ENCODE assay signal across 17 mouse cellular contexts in genomic region chr8:18412470-18412869, GRCm38 (mm10).
"Had no signal": no experiment of that assay in that cellular context is flagged by ENCODE, and none has a peak within 500 bp of the region (broad histone marks: within the 10 kb centered on the region; RNA-seq: fewer than 3 reads in every experiment).

No protein-coding gene starts in this region.

- H3K9ac ChIP-seq: limb, embryonic 12.5 days; liver, embryonic 13.5 days; liver, postnatal 0 days; lung, embryonic 15.5 days; midbrain, embryonic 15.5 days; neural tube, embryonic 12.5 days had no signal

- DNase-seq: kidney, adult 8-10 months; kidney, postnatal 25 days; liver; liver, embryonic 13.5 days; liver, postnatal 0 days; lung, postnatal 14 days; thymus, adult 18-20 months; thymus, postnatal 14 days had no signal

- H3K27me3 ChIP-seq: limb, embryonic 12.5 days; liver, embryonic 13.5 days; lung, embryonic 15.5 days; megakaryocyte, embryonic 14.5 days; midbrain, embryonic 15.5 days; neural tube, embryonic 12.5 days had no signal

- H3K4me2 ChIP-seq: limb, embryonic 12.5 days; liver, embryonic 13.5 days; lung, embryonic 15.5 days; midbrain, embryonic 11.5 days; midbrain, embryonic 15.5 days; neural tube, embryonic 12.5 days had no signal

- H3K4me3 ChIP-seq: limb, embryonic 12.5 days; liver, embryonic 13.5 days; lung, embryonic 15.5 days; megakaryocyte, embryonic 14.5 days; midbrain, embryonic 15.5 days; neural tube, embryonic 12.5 days had no signal

- H3K36me3 ChIP-seq: limb, embryonic 12.5 days; liver, embryonic 13.5 days; lung, embryonic 15.5 days; midbrain, embryonic 15.5 days; neural tube, embryonic 12.5 days had no signal

- H3K4me1 ChIP-seq: limb, embryonic 12.5 days; liver, embryonic 13.5 days; lung, embryonic 15.5 days; megakaryocyte, embryonic 14.5 days; midbrain, embryonic 15.5 days; neural tube, embryonic 12.5 days had no signal

- H3K27ac ChIP-seq: limb, embryonic 12.5 days; liver, embryonic 13.5 days; lung, embryonic 15.5 days; macrophage; midbrain, embryonic 15.5 days; neural tube, embryonic 12.5 days had no signal

- ATAC-seq: inflammation-experienced regulatory T-cells, adult 6 months; intestine, postnatal 0 days; liver, postnatal 0 days; midbrain, embryonic 15.5 days had no signal

- H3K9me3 ChIP-seq: limb, embryonic 12.5 days; liver, embryonic 13.5 days; lung, embryonic 15.5 days; midbrain, embryonic 15.5 days; neural tube, embryonic 12.5 days had no signal
